Mouse (Mus musculus) adrenal gland, postnatal 4 days (tissue): ENCODE measurements around the gene Tpm1. TPM values are rescaled to one million over a fixed set of nuclear protein-coding genes. Genes with fewer than 3 reads are reported as not detected.

Source experiments
- DNase-seq, 2 experiments: peaks; one replicate each; pipeline ENCODE4 v3.0.0; 2021 to 2022; ENCODE audit warnings: low spot score in 2 of 2, mixed read lengths in 2 of 2
- long read RNA-seq, 2 experiments: library from polyadenylated mRNA; stranded (forward); transcript quantifications; one replicate each; pipeline ENCODE4 v2.0.0; 2021
- total RNA-seq, 2 experiments: library from RNA; stranded (reverse); gene quantifications; 2 replicates each; pipeline ENCODE4 v1.2.3; 2021

Gene Tpm1
- 100 to 1,000 TPM; 322 to 392 TPM for total RNA-seq
- long read RNA-seq, experiment 1, transcript Tpm1-212 (8 exons, 1,714 nt) = minor isoform, 9 of 264 reads
- long read RNA-seq, experiment 1, transcript Tpm1-211 (8 exons, 1,607 nt) = minor isoform, 12 of 264 reads
- long read RNA-seq, experiment 1, transcript Tpm1-205 (10 exons, 1,208 nt) = major isoform, 193 of 264 reads
- long read RNA-seq, experiment 1, partial matches to known transcripts = 26 of 264 reads
- long read RNA-seq, experiment 1, other reads (novel, unspliced or antisense) = 14 of 264 reads
- long read RNA-seq, experiment 2, transcript Tpm1-216 (9 exons, 1,898 nt) = minor isoform, 7 of 196 reads
- long read RNA-seq, experiment 2, transcript Tpm1-205 (10 exons, 1,208 nt) = major isoform, 89 of 196 reads
- long read RNA-seq, experiment 2, transcript Tpm1-212 (8 exons, 1,714 nt) = minor isoform, 12 of 196 reads
- long read RNA-seq, experiment 2, transcript Tpm1-211 (8 exons, 1,607 nt) = minor isoform, 37 of 196 reads
- long read RNA-seq, experiment 2, partial matches to known transcripts = 14 of 196 reads
- long read RNA-seq, experiment 2, other reads (novel, unspliced or antisense) = 22 of 196 reads

DNA sequence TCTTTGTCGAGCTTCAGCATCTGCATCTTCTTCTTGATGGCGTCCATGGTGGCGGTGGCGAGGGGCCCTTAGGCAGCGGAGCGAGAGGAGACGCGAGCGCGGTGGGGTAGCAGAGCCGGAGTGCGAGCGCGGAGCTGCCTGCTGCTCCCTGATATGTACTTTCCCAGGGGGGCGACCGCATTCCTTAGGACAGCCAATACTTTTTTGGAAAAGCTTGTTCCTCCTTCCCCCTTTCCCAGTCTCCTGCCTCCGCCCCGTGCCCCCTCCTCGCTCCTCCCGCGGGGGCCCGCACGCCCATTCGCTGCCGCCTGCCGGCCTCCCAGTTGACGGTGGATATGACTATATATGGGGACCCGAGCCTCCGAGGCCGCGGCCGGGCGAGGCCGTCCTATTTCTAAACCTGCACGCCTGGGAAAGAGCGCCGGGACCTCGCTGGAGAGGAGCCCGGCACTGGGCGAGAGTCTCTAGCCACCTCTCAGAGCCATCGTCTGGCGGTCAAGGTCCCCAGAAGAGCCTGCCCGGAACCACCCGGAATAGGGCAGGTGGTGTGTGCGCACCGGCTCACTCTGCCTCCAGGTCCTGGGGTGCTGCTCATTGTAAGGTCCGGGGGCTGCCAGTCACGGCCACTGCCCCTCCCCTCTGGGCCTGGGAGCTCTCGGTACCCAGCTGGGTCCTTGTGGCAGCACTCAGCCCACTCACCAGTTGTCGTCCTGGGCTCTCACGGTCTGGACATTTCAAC is at the start of gene Tpm1:
Gene Tpm1 (minus strand): TSS at position 321 of the 739 bp plus-strand sequence.
- DNase-seq = peak; percentile 33 to 40

DNA sequence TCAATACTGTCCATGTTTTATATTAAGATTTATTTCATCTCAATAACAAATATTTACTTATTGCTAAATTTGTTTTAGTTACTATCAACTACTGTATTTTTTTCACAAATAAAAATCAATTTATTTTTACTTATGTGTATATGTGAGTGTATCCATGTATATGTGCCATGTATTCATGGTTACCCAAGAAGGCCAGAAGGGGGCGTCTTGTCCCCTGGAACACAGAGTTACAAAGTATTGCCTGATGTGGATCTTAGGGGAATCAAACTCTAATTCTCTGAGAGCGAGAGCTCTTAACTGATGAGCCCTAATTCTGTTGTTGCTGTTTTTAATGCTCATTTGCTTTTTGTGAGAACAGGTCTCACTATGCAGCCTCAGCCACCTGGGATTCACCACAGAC is 45.2 kb upstream of the Tpm1 start:
- DNase-seq = no peak

DNA sequence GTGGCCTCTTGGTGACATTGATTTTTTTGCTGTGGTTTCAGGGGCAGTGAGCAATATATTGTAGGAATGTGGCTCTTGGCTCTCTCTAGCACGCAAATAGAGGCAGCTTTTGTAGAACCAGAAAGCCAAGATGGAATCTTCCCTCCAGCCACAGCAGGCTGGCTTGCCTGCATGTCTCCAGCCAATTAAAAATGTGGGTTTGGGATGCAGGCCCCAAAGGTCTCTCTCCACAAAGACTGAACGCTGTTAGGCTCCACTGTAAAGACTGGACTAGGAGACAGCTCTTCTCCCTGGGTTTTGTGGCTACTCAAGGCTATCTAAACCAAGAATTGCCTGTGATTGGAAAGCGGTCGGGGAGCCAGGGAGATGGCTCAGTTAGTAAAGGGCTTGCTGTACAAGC is 43.0 kb upstream of the Tpm1 start:
- no peak for DNase-seq

DNA sequence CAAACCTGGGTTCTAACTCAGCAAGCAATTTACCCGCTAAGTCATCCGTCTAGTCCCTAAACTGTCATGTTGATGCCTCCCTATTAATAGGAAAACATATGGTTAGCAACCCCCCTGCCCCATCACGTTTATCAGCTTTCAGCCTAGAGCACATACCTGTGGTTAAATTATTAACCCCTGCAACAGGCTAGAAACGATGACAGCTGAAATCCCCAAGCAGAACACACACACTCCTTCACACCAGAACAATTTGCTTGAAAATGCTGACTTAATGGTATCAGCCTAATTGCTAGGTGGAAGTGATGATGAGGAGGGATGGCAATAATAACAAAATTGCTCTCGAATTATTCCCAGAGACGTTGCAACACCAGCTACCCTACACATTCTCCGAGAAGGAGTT is 42.4 kb upstream of the Tpm1 start:
- no peak for DNase-seq

DNA sequence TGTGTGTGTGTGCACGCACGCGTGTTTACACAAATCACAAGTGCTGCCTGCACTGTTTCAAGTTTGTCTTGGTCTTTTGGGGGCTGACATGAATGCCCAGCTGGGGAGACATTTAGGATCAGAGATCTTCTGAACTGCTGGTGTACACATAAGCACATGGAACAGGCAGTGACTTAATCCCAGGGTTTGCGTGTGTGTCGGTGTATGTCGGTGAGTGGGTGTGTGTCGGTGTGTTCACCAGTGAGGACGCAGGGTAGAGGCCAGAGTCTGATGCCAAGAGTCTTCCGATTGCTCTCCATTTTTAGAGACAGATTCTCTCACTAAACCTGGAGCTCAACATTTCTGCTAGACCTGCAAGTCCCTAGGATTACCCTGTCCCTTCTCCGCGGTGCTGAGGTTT is 41.9 kb upstream of the Tpm1 start:
- no peak for DNase-seq

DNA sequence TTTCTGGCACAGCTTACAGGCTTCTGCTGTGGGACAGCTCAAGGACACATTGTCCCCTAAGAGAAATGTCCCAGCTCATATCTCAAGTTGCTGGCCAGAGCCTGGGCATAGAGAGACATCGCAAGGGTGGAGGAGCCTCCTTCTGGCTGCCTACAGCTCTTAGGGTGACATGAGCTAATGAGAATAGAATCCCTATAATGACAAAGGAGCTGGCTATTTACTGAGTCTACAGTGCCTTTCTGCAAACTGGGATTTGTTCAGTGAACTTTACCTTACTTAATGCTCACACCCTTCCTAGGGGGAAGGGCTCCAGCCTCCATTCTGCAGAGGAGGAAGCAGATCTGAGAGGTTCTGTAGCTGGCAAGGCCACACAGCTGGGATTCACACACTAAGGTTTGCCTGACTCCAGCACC is 41.4 kb upstream of the Tpm1 start:
- DNase-seq = no peak

DNA sequence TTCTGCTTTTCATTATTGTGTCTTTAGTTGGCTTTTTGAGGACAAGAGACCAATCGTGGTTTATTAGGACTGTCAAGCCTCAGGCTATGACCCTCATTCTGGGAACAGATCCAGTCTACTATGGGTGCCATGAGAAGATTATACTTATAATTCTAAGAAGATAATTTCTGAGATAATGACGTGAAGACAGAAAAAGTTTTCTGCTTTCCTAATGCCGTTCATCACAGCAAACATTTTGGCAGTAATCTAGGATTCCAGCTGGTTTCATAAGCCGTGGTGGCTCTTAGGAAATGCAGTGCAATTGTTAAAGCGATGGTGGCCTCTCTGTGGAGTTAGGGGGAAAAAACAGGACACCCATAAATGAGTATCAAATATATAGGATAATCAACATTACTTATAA is 40.0 kb upstream of the Tpm1 start:
- DNase-seq = no peak

DNA sequence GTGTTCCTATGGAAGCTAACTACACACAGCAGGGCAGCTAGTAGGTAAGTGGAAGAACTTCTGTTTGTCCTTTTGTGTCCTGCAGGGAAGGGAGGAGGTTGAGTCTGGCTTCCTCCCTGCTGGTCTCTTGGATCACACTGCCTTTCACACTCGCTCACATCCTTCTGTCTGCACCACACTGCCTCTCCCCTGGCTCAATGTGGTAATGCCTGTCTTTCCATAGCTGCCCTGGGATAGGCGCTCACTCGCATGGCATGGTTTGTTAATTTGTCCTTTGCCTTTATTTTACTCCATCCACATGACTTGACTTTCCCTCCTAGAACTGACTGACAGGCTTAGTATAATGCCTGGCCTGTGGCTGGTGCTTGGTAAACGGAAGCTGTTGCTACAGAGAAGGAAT is 34.6 kb upstream of the Tpm1 start:
- DNase-seq = no peak

DNA sequence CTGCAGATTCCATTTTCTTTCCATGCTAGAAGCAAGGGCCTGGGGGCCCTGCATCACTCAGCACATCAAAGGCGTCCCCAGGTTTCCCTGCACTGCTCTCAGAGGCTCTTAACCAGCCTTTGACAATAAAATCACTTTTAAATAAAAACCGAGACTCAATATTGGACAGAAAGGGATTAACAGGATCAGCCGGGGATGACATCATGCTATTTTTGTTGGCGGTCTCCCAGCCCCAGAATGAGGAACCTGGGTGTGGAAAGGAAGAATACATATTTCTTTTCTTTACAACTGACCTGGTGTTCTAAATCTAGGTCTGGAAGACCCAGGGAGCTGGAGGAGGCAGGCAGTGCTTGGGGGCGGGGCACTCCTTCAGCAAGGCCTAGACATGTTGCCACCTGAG is 32.5 kb upstream of the Tpm1 start:
- DNase-seq = no peak

DNA sequence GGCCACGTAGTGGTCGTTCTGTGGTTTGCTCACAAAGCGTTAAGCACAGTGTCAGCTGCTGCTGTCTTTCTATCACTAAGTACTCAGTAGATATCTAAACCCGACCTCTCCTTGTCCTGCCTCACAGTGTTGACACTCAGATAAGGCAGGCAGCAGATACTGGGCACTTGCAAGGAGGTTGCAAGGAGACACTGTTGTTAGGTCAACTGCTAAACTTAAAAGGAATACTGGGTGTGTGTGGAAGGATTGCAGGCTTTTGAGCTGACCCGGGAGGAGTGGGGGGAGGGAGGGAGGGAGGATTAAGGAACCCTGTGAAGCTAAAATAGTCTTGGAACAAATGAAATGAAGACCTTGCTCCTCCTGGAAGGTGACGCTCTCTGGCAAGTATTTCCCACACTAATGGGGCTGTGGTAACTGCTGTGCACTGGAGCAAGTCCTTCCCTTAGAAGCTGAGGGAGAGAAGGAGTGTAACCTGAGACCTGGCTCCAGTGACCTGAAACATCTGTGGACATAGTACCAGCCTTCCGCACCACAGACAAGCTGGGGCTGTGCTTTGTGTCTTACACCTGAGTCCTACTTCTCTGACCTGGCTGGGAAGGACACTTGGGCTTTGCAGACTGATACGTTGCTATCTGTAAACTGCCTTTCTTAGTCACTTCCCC is 28.6 kb upstream of the Tpm1 start:
- DNase-seq = no peak

DNA sequence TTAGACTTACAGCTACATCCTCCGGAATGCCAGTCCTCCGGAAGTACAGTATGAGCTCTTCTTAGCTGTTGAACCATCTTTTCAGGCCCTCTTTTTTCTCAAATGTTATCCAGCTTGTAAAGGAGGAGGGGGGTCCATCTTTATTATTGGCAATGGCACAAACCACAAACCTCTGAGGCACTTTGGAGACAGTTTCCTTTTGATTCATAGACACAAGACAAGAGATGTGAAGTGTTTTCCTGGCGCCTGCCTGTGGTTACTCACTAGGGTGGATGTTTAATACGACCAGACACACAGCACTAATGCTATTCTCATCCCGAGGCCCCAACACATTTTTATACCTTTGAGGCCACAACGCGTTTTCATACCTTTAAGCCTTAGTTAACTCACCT is 28.1 kb upstream of the Tpm1 start:
- no peak for DNase-seq

DNA sequence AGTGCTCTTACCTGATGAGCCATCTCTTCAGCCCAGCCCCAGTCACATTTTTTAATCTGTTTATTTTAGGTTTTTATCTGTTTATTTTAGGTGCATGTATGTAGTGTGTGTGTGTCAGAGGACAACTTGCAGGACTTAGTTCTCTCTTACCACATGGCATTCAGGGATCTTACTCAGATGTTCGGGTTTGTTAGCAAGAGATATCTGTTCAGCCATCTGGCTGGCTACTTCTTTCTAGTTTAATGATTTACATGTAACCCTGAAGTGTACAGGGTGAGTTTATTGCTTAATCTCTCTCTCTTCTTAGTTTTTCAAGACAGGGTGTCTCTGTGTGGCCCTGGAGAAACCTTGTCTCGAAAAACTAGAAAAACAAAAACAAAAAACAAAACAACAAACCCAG is 23.0 kb upstream of the Tpm1 start:
- no peak for DNase-seq

DNA sequence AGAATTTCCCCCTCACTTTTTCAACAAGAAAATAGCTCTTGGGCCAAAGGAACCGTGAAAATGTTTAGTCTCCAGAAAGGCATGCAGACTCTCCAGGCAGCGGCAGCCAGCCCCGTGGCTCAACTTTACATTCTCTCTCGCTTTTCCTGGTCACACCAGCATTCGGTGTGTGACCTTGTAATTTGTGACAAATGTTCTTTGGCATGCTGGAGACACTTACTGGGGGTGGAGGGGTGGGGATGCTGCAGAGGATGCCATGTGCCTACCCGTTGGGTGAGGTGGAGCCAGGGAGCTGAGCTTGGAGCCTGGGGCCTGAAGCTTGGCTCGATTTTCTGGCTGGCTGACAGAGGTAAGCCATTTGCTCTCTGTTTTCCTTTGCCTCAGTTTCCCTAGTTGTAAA is 22.4 kb upstream of the Tpm1 start:
- DNase-seq = no peak

DNA sequence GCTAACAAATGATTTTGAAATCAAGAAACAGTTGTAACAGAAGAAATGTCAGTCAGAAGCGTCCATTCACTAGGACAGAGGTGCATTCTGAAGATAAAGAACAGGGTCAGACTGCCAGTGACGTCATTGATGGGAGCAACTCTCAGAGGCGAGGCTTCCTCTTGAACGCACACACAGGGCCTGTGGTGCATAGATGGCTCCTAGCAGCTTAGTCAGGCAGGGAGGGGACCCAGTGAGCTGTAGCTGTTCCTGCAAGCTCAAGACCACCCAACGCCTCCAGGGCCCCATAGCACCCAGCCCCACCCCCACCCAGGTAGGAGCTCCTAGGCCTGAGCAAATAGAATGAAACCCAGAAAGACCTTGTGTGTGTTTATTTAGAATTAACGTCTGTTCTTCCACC is 21.9 kb upstream of the Tpm1 start:
- no peak for DNase-seq

DNA sequence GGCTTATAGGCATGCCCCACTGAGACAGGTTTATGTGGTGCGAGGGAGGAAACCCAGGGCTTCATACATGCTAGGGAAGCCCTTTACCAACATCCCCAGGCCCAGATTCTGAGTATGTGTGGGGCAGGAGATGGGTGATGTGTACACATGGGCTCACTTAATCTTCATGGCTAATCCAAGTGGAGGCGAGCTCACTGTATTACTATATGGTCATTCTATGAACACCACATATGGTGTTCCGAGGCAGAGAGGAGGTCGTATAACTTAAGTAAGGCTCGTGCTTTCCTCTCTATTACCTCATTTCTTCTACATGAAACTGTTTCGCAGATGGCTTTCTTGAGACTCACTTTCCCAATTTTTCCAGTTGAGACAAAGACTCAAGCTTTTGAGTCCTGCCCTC is 17.4 kb upstream of the Tpm1 start:
- DNase-seq = no peak

DNA sequence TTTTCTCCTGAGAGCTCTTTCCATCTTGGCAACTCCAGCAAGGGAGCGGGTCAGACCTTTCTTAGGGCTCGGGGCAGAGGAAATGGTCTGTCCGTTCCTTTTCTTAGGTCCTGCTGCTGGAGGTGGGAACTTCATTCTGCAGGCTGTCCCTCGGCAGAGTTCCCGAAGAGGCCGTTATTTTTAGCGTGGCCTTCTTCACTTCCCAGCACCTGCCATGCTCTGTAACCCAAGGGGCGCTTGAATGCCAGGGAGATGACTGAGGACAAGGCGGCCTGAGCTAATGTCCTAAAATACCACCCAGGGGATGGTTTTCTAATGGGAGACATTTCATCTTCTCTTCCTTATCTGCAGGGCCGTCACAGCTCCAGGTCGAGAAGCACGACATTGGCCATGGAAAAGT is 10.5 kb upstream of the Tpm1 start:
- DNase-seq = no peak

DNA sequence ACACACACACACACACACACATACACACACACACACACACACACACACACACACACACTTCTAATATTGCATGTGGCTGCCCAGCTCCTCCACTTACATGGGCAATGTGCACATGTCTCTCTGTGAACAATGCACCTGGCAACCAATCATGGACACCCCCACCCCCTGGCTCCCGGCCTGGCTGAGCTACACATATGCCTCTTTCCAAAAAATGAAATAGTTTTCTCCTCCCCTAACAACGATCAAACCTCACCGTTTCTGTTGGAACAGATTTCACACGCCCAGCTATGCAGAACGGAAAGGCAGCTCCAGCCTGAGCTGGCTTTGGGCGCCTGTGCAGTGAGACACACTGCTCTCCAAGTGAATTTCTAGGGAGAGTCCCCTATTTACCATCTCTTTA is 9.2 kb upstream of the Tpm1 start:
- no peak for DNase-seq

DNA sequence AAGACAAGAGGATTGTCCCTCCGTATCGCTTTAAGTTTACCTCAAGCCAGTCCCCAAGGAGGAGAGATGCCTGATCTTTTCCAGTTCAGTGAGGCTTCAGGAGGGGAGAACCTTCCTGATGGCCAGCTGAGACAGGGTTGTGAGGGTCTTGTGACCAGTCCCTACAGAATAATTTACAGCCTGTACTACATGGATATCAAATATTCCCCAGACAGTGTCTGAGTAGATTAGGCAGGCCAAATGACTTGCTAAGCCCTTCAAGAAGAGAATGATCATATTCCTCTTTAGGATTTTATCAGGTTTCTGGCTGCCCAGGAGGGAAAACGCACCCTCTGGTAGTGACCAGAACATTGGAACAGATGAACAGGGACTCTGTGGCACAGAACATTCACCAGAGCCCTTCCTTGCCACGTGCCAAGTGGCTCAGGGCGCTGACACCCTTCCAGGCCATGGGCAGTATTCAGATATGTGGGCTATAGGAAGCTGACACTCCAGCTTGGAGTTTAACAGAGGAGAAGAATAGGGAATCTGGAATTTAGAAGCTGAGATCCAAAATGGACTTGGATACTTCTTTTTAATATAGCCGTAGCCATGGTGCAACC is 1.6 kb upstream of the Tpm1 start:
- no peak for DNase-seq

DNA sequence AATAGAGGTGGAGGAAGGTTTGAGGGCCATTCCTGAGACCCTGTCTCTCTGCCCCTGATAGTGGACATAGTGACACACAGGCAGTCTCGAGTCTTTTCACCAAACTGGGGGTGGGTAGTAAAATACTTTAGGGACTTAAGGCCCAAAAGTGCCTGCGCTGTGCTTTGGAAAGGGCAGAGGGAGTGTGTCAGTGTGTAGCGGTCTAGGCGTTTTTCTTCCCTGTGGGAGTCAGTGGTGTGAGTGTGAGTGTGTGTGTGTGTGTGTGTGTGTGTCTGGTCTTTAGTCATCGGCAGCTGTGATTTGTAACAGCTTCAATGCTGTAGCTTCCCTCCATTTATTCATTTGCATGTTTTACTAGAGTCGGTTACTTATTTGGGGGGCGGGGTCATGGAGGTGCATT is 630 bp upstream of the Tpm1 start:
- no peak for DNase-seq

DNA sequence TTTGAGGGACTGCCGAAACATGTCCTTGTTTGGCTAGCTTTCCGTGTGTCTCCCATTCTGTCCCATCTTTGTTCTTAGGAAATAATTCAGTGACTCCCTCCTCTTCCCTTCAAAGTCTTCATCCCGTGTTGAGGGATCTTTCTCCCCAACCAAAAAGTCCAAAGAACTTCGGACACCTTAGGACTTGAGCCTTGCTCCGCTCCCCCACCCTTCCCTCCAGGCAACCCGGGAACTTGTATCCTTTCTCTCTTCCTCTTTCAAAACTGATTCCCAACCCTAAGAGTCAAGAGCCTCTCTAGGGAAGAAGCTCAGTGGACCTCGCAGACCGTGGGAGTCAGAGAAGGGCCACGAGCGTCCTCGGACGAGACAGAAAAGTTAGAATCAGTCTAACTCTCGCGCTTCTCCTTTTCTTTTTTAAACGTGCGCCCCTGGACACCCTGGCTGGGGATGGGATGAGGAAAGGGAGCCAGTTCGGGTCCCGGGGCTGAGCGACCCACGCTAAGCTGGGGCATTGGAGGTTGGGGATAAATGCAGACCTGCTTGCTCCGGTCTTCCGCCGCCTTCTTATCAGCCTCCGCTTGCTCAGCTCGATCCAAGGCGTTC is 622 bp downstream of the Tpm1 start:
- DNase-seq = no peak
